Mouse (Mus musculus): Measurements from ENCODE around the gene Rab3gap2.

DNA sequence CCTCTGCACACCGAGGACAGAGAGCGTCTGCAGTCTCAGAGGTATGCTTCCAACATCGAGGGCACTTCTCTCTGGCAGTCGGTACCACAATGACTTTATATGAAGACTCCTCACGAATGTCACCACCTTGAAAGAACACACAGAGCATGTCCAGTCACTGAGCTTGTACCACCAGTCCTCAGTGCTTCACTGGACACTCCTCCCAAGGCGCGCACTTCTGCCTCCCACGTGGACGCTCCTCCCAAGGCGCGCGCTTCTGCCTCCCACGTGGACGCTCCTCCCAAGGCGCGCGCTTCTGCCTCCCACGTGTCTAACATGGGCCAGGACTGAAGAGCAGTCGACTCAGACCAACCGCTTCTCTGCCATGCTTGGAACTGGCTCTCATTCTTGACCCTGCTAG is 83.1 kb downstream of the Rab3gap2 start:
- TF ChIP-seq POLR2A (IDR thresholded peaks at IDR 0.05; ENCODE audit: low read depth, low read length) (no peak), CTCF (conservative IDR thresholded peaks at IDR 0.05; ENCODE audit: insufficient read depth, insufficient read length, low read depth, low read length) (no peak)
